Mouse (Mus musculus): ENCODE results near the gene Dhrs7.

Dhrs7 gene

DNA sequence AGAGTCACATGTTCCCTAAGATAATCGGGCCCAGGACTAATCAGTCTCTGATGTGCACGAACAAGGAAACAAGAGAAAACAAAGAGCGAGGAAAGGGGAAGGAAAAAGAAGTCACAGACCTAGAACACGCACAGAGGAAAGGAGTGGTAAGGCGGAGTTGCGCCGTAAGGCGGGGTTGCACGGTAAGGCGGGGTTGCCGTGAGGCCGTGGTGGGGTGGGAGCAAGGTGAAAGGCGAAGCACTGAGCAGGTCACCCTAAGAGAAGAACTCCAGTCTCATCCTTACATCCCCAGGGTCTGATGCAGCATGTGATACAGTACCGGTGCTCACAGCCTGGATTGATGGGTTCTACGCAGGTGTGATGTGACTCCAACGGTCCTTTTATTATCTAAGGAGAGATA is 8.9 kb downstream of the Dhrs7 start:
- no peak for DNase-seq (ENCODE audit: low spot score)

DNA sequence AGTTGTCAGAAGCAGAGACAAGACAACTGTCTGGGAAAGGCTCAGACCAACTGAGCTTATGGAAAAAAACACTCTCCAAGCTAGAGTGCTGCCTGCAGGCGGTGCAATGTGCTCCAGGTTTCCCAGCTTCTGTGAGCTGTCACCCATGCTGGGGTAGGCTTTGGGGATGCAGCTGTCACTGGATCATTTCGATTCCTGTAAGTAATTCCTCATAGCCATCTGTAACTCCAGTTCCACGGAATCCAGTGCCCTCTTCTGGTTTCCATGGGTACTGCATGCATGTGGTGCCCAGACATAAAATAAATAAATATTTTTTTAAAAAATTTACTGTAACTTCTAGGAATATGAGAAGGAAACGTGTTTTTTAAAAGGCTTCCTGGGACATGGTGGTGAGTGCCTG is 10.0 kb downstream of the Dhrs7 start:
- DNase-seq (ENCODE audit: low spot score), result peak; percentile 76

DNA sequence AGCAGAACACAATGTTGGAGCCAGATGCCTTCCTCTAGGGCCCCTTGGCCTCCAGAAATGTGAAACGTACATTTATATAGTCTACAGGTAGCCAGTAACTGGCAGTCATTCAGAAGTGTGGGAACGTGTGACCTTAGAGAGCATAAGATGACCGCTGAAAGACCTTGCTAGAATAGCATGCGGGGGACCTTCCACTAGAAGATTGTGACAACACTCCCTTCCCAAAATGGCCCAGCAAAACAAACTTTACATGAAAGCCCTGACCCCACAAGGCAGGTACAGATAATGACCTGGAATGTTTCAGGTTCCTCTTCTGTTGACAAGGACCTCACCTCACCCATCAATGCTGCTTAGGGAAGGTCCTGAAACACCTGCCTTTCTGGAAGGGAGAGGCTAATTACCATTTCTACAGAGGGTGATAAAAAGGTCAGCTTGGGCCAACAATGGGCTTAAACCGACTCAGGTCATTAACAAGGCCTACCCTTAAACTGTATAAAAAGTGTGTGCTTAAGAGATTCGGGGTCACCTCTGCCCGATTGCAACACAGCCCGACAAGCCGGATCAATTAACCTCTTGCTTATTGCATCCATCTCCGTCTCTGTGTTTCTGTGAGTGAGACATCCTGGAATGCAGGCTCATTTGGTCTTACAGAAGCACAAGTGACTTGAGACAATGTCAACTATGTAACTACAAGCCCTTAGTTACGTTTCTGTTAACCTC is 14.9 kb downstream of the Dhrs7 start, which contains the start of gene Gm4756:
Gene Gm4756, minus strand, starts transcription at position 51 of the 720 bp plus-strand sequence.
- no peak for DNase-seq (ENCODE audit: low spot score)

DNA sequence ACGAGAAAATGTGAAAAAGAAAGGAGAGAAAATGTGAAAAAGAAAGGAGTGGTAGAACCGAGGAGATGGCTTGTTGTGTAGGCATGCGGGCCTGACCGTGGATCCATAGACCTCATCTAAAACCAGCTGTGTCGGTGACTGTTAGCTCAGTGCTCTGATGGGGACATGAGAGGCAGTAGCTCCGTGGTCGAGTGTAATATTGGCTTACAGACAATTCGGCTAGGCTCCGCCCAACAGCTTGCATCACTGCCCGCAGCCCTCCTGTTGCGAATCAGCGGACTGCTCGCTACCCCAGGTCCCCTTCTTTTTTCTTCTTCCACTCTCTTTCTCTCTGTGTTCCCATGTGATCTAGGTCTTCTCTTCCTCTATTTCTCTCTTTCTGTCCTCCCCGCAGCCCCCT is 15.8 kb downstream of the Dhrs7 start:
- no peak for DNase-seq (ENCODE audit: low spot score)

DNA sequence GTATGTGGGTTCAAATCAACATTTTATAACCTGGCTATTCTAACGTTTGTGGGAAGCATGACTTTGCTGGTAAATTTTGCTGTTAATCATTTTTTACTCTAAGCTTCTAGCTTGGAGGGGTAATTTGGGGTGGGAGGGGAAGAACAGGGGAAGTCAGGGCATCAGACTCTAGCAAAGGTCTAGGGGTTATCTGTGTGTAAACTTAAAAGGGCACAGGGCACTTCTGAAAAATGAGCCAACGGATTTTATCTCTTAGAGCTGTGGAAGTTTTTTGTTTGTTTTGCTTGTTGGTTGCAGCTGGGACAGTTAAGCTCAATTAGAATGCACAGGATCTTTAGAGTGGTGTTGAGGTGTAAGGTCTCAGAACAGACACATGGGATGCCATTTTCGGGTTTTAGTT is 26.7 kb downstream of the Dhrs7 start:
- DNase-seq (ENCODE audit: low spot score), result no peak

DNA sequence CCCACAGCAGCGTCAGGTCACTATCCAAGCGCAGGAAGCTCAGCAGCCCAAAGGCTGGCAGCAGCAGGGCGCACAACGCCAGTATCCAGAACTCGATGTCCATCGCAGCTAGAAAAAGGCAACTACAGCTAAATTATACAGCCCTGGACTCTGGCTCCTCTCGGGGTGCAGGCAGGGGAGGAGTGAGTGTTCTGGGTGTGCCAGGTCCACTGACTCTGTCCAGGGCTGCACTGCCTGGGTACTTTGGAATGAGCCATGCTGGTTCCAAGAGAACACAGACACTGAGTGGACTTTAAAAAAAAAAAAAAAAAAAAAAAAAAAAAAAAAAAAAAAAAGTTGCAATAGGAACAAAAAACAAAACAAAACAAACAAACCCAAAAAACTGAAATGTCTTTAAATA is 36.0 kb downstream of the Dhrs7 start:
- no peak for DNase-seq (ENCODE audit: low spot score)

DNA sequence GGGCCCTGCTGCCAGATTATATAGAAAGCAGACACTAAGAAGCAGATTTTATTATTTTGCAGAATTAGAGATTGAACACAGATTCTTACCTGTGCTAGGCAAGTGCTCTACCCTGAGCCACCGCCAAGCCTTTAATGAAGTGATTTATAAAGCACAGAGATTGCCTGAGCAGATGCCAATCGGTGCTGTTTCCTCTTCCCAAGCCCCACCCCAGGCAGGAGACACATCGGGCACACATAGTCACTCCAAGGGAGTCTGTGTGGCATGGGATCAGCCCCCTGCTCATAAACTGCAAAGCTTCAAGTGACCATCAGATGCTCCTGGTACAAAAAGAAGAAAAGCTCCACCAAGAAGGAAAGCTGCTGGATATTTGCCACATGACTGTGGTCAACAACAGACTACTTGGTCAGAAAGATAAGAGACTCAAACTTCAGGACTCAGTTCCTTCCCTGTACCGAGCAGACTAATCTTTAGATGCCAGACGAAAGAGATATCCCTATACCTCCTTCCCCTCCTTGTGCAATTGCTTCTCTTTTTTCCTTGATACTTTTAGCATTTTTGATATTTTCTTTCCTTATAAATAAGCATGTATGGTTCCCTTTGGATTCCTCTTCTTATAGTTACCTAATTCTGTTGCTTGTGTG is 41.7 kb downstream of the Dhrs7 start:
- no peak for DNase-seq (ENCODE audit: low spot score)

DNA sequence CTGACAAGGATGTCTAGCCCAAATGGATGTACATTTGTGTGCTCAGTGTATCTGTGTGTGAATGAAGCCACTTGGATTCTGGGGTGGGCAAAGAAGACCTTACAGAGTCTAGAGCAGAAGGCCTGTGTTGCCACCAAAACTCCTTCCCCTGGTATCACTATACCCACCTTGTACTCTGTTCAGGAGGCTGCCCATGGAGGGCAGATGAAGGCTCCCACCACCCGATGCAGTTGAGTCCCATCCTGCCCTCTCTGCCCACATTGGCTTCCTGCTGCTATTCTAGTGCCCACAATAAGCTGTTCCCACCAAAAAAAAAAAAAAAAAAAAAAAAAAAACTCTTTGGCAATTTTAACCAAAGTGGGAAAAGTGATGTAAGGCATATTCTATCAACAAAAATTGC is 43.3 kb downstream of the Dhrs7 start:
- DNase-seq (ENCODE audit: low spot score), result no peak

DNA sequence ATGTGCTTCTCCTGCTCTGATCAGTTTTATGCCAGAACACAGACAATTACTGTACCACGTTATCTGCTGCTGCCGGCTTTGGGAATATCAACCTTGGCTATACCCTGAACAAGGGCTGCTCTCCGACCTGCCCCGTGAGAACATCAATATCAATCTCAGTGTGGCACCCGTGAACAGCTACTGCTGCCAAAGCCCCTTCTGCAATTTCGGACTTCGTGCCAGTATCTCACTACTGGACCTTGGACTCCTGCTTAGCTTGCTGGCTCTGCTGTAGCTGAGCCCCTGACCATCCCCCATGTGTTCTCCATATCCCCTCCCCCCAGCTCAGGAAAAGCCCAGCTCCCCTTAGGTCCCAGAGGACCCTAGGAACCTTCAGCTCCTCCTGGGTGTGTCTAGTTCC is 43.9 kb downstream of the Dhrs7 start:
- DNase-seq (ENCODE audit: low spot score), result no peak

DNA sequence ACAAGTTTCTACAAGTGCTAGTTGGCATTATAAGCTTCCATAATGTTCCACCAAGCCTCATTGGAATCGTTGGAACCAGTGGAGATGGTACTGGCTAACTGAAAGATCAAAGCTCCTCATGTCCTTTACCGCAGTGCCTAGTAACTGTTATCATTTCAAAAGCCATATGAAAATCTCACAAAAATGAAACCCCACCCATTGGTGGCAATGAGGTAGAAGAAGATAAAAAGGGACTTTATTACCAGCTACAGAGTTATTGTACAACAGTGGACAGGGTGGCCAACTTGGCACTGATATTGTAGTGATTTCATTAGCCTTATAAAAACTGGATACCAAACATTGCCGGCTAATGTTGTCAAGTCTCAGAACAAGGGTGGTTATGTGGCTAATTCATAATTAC is 52.7 kb downstream of the Dhrs7 start:
- DNase-seq (ENCODE audit: low spot score), result no peak
